Mouse (Mus musculus) layer of hippocampus, adult 9-10 months (tissue): ENCODE results near the gene Cd160.

ENCODE experiments used
- DNase-seq: peaks from one replicate; pipeline ENCODE4 v3.0.0; 2022; ENCODE audit warnings: low spot score

Gene Cd160

DNA sequence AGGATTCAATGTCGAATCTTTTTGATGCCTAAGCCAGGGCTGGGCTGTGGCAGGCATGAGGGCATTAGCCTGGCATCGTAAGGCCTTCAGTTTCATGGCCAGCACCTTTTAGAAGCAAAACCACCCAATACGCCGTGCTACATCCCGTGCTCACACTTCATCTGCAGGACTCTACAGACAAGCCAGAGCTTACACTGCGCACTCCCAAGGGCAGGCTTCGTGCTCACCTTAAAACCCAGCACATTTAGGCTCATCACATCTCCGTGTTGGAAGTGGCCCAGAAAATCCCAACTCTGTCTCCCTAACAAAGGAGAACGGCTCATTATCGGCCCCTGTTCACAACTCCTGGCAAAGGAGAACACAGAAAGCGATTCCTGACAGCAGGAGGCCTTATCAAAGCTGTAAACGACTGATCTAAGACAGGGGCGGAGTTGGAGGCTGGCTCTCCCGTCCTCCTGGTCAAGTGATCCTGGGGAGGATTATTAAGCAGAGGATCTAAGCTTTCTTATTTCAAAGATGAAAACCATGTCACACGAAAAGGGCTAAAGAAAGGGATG lies 765 bp downstream of the Cd160 start:
- no peak for DNase-seq

DNA sequence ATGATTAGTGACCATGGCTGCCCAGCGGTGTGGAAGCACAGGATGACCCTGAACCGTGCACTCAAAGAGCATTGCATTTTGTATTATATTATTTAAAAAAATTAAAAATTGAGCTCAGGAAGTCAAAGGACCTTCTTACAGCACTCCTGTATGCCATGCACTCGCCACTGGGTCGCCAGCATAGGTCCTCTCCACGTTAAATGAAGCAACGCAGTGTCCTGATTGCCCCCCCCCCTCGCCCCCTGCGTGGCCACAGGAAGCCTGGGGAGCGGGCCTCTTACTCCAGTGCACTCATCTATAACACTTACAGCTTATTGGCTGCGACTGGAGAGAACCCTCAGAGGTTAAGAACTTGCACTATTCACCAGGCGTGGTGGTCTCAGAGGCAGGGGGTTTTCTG lies 3.9 kb downstream of the Cd160 start:
- DNase-seq: no peak

DNA sequence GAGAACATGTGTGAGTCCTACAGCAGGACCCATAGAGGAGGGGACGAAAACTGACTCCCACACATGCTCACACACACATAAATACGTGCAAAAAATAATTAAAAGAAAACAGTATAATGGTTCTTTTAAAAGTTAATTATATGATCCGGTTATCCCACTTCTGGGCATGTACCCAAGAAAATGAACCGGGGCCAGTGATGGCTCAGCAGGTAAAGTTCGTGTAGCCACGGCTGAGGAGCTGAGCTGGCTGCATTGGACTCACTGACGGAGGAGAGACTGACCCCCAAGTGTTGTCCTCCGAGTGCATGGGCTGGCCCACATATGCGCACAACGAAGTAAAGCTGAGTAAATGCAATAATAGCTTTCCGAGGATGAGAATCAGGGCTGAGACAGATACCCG lies 4.5 kb downstream of the Cd160 start:
- no peak for DNase-seq

DNA sequence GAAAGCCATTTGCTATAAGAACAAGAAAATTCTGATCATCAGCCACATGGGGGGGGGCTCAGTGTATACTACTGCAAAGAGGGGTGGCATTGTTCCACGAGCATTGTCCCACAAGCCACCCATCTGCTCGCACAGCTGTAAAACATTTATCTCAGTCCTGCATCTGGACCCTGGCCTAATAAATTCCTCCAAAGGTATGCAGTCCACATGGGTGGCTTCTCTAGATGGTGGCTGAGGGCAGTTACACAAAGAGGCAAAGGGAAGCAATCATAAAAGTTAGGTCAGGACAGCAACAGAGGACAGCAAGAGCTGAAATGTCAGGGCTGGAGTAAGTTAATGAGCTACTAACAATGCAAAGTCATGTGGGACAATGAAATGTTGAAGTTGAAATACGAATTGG lies 5.5 kb downstream of the Cd160 start:
- DNase-seq: no peak

DNA sequence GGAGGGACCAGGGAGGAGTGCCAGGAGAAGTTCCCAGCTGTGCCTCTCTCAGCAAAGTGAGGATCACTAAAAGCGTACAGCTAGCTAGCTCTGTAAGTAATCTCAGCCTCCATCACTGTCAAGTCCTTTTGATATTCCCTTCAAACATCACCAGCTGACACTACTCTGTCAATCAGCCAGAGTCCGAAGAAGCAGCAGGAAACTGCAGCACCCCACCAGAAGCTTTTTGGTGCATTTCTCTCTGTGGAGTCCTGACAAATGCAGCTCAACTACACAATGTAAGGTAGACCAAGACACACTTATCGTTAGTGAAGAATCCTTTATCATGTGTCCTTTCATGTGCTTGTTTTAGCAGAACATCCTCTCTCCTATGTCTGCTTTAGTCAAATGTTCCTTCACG lies 7.6 kb downstream of the Cd160 start:
- no peak for DNase-seq

DNA sequence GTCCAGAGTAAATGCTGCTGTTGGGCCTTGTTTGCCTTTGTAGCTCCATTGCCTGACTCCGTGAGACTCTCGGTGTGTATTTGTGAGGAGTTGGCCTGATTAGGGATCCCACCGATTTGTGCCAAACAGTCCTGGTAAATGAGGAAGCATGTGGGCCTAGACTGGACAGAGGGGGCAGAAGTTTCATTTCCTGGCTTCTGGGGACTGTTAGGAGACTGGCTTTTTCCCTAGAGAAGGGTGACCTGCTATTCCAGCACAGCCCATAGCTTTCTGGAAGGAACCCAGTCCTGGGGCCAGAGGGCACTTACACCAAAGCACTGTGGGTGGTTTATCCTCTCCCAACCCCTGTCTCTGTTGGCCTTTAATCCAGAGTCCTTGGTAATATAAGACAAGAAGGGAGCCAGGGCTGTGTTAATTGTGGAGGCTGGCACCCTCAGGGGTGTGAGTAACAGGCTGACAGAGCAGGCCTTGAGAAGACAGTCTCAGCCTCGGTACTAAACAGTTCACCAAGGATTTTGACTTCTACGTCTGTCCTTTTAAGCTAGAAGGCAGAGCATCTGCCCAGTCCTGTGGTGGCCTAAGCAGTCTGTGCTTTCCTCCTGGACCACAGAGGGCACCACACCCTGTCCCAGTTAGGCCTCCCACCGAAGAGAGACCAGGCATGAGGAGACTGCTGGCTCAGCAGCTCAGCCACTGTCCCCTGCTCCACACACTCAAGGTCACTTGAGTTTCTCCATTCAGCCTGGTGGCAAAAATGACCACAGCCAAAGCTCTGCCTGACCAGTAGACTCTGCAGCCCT lies 8.8 kb downstream of the Cd160 start:
- no peak for DNase-seq

DNA sequence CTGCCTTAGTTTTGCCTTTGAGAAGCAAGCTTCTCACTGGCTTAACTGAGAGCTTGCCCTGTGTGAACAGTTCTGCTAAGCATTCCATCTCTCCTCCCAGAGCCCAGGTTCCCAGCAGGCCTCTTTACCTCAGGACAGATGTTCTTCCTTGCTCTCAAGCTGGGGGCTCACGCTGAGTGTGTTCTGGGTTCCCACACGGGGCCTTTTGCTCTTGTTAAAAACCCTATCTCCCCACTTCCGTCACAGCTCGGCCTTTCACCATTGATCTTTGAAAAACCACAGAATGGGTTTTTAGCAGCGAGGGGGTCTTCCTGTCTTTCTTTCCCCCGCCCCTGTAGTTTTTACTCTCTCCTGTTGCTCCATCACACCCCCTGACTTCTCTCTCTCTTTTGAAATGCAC lies 14.8 kb downstream of the Cd160 start:
- no peak for DNase-seq

DNA sequence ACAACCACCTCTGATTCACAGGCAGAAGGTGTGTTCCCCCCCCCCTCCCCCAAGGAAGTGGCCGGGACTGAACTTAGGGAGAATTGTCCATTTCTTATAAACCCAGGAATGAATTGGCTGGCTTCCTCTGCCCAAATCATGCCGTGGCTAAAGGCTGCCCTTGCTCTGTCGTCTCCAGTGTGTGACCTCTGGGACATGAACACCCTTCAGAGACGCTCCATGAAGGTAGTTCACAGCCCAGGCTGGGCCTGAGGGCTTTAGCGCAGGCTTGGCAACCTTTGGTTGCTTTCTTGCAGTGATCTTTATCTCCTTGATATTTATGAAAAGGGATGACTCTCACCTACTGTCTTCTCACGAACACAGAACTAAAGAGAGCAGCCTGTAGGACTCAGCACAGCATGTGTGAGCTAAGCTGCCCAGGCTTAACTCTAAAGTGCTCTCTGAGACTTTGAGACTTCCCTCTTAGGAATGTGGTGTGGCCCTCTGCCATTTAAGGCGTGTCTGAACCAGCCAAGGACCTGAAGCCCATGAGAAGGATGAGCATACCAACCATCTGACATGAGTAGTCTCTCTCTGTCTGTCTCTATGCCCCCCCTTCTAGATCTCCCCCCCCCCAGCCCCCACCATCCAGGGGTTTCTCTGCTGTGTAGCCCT lies 15.4 kb downstream of the Cd160 start:
- DNase-seq: no peak

DNA sequence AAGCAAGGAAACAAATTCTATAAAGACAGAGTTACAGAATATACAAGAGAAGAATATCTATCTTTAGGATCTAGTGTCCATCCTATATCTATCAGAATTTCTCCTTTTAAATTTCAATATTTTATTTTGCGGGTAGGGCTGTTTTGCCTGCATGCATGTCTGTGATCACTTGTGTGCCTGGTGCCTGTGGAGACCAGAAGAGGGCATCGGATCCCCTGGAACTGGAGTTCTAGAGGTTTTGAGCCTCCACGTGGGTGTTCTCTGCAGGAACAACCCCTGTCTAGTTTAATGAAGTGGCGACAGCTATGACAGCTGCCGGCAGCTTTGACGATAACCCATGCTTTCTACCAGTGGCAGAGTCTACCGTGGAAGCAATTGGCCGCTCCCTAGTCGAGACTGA lies 16.0 kb downstream of the Cd160 start:
- DNase-seq: no peak

DNA sequence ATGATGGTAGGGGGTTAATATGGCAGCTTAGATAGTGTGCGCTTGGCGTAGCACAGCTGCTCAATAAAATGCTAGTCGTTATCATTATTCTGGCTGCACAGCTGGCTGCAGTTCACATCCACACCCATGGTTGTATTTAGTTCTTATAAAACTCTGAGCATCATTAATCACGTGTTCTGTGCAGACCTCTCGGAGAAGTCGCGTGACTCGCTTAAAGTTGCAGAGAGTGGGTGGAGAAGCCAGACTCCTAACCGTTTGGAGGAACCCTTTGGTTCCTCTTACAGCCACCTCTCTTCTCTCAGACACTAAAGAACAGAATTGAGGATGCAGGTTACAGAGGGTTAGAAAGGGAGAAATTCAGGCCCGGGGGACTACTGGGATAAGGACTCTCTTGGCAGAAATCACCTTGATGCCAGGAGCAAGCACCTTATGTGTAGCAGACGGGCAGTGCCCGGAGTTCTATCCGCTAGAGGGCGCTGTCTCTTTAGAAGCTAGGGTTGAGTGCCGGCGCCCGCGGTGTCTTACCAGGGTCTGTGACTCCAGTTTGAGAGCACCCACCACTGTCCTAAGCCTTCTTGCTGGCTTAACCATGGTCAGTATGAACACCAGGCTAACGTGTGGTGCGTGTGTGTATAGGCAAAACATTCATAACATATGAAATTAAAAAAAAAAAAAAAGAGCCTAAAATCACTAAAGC lies 16.6 kb downstream of the Cd160 start:
- DNase-seq: peak; percentile 72

DNA sequence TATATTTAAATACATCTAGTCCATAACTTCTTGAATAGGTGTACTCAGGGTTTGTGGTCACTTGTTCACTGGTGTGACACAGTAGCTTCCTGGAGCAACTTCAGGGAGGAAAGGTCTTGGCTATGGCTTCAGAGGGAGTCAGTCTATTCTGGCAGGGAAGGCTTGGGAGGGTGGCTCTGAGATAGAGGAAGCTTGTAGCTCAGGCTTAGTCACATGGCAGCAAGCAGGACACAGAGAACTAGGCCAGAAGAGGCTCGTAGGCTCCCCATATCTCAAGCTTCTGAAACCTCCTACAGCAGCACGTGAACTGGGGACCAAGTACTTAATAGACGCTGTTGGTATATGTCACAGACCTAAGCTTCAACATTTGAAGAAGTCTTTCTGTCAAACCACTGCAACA lies 17.9 kb downstream of the Cd160 start:
- no peak for DNase-seq

DNA sequence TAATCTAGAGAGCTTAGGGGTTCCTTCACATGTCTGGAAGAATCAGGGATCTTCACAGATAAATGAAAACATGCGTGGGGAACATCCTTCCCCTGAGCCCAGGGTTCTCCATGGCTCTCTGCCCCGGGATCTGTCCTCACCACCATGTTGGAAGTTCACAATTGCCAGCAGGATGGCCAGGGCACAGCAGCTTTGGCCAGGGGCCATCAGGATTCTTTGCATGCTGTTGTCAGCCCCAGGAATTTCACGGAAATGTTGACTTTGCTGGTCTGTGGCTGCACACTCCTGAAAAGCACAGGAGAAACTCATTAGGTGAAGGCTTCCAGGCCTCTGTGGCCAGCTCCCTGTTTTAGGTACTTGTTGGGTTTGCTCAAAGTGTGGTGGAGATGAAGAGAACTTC lies 20.5 kb downstream of the Cd160 start:
- no peak for DNase-seq

DNA sequence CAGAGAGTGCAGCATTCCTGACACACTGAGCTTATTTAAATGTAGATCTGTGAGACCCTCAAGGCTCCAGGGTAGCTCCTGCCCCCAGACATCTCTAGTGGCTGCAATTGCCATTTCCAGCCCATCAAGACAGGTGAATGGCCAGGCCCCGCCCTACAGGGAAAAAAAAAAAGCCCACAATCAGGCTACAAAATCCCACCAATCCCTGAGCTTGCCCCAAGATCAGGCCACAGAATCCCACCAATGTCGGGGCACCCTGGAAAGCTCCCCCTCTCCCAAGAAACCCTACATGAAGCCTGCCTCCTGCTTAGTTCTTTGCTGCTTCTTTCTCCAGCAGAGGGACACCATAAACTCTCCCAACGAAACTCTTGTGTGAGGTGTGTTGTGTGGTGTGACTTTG lies 21.0 kb downstream of the Cd160 start:
- no peak for DNase-seq

DNA sequence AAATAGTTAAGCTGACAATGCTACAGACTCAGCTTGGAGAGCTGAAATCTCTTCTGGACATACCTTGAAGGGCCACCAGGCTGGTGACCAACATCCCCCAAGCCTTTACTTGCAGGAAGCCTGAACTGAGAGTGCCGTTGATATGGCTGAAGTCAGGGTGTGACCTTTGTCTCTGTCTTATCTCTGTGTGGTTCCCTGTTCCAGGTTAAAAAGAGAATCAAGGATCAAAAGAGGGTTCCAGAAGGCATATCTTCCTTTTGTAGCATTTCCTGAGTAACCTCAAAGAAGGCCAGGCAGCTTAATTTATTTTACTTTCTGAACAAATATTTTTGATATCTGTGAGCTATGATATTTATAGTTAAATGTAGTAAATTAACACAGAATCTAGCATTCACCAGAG lies 26.9 kb downstream of the Cd160 start:
- no peak for DNase-seq

DNA sequence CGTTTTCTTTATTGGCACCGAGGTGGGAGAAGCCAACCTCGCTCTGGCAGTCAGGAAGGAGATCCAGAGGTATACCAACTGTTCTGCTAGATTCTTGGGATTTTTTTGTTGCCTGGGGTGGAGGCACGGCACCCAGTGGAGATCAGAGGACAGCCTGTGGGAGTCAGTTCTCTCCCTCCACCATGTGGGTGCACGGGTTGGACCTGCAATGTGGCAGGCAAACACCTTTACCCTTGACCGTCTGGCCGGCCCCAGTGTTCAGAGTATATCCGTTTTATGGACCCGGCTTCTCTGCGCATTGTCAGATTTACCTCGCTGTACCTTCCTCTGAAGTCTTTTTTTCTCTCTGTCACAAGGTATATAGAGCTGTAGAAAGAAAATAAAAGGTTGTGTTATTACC lies 28.9 kb downstream of the Cd160 start:
- DNase-seq: no peak

DNA sequence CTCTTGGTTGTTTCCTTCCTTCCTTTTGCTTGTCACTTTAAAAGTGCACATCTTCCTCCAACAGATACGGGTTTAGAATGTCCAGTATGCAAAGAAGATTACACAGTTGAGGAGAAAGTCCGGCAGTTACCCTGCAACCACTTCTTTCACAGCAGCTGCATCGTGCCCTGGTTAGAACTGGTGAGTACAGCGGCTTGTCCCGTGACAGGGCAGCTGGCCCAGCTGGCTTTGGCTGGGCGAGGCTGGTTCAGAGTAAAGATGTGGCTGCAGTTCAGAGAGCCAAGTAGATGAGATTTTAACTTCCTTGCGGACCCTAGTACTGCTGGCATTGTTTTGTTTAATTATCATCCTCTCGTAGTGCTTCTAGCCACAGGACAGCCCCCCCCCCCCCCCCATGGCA lies 40.6 kb downstream of the Cd160 start:
- no peak for DNase-seq

DNA sequence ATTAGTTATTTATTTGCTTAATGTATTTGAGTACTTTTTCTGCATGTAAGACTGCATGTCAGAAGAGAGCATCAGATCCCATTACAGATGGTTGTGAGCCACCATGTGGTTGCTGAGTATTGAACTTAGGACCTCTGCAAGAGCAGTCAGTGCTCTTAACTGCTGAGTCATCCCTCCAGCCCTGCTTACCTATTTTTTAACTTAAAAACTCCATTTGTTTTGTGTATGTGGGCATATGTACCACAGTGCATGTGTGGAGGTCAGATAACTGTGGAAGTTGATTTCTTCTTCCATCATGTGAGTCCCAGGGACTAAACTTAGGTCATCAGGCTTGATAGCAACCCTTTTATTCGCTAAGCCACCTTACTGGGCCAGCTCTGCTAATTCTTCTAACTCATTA lies 41.4 kb downstream of the Cd160 start:
- DNase-seq: no peak

DNA sequence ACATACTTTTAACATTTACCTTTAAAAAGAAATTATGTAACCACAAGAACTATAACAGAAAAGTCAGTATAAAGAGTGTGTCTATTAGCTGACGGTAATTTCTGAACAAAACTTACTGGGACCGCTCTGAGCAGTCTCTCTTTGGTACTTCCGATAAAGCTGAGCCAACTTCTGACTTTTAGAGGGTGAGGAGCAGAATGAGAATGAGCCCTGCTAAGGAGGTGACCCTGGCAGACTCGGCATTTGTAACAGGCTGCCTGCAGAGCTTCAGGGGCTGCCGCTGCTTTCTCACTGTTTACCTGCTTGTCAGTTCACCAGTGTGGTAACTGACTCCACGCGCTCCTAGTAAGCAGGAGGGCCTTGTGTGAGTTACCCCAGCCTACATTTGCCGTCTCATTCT lies 46.9 kb downstream of the Cd160 start:
- DNase-seq: no peak

DNA sequence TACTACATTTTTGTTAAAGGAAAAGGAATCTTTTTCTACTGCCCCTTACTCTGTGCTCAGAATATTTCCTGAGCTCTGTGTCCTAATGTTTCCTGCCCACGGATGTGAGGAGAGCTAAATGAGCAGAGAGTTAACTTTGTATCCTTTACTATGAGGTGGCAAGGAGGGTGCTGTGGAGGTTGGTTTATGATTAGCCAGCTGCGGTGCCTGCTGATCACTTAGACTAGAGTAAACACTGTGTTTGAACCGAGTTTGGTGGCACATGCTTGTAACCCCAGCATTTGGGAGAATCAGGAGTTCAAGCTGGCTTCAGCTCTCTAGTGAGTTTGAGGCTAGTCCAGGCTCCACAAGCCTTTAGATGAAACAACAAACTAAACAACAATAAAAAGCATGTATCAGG lies 52.0 kb downstream of the Cd160 start:
- DNase-seq: no peak

DNA sequence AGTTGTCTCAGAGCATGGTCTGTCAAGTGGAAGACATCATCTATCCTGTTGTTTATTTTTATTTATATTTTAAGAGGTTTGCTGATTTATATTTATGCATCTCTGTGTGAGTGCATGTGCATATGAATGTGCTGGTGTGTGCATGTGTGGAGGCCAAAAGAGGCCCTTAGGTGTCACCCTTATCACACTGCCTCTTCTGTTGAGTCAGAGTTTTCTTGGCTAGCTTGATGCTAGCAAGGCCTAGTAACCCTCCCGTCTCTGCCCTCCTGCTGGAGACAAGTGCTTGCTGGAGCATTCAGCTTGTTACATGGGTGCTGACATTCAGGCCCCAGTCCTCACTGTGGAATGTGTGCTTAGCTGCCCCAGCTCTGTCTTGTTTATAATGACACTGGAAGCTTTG lies 56.2 kb downstream of the Cd160 start:
- no peak for DNase-seq

DNA sequence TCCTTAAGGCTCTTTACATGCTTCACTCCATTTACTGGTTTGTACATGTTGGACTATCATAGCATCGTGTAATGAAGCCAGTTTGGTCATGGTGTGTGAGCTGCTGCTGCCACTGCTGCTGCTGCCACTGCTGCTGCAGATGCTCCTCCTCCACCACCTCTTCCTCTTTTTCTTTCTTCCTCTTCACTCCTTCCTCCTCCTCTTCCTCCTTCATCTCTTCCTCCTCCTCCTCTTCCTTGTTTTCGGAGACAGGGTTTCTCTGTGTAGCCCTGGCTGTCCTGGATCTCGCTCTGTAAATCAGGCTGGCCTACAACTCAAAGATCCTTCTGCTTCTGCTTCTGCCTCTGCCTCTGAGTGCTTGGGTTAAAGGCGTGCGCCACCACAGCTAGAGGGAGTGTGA lies 59.2 kb downstream of the Cd160 start:
- no peak for DNase-seq

DNA sequence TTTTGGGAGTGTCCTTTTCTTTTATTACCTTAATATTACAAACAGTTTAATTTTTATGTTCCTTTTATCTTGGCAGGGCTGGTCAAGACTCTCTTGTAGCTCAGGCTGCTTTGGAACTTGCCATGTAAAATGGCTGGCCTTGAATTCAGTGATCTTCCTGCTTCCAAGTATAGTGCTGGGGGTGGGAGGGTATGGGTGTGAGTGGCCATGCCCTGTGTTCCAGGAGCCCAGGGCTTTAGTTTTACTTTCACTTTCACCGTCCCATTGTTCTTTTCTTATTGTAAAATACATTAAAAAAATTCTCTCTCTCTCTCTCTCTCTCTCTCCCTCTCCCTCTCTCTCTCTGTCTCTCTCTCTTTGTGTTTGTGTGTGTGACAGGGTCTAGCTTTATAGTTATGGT lies 64.6 kb downstream of the Cd160 start:
- DNase-seq: no peak

DNA sequence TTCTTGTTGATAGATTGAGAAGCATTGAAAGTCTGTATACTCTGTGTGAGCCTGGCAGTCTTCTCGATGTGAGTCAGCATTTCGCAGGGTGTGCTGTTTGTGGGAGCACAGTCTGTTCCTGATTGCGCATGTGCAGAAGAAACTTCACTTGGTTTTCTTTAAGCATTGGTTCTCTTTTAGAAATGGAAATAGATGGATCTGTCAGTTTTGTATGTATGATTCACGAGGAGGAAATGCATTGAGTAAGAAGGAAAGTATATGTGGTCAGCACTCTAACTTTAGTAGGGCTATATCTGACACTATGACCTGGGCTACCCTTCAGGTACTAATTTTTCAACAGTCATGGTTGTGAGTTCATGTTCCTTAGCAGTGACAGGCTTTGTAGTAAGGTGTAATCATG lies 69.5 kb downstream of the Cd160 start:
- peak; percentile 25 for DNase-seq
